Mouse (Mus musculus): Measurements from ENCODE around the gene Trim67. TPM values are rescaled to one million over a fixed set of nuclear protein-coding genes. Genes with fewer than 3 reads are reported as not detected.

Gene Trim67
- total RNA-seq, 2 experiments from 2014 or later: 1.2 to 1.7 TPM

DNA sequence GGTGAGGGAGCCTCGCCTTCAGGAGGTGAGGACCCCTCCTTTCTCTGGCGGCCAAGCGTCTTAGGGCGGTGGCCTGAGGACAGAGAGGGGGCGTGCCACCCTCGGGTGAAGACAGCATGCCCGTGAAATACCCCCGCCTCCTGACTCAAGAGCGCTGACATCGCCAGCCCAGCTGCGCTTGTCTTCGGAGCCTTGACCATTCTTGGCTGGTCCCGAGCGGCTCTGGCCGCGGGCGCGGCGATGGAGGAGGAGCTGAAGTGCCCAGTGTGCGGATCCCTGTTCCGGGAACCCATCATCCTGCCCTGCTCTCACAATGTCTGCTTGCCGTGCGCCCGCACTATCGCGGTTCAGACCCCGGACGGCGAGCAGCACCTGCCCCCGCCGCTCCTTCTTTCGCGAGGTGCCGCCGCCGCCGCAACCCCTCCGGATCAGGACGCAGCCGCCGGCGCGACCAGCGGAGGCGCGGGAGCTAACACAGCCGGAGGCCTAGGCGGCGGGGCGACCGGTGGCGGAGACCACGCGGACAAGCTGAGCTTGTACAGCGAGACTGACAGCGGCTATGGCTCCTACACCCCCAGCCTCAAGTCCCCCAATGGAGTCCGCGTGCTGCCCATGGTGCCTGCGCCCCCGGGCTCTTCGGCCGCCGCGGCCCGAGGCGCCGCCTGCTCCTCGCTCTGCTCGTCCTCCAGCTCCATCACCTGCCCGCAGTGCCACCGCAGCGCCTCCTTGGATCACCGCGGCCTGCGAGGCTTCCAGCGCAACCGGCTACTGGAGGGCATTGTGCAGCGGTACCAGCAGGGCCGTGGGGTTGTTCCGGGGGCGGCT lies 981 bp downstream of the Trim67 start:
- peak in 1 of 2 experiments; percentile 3 for DNase-seq (ENCODE audit: low spot score in 2 of 2)

- peak; percentile 57 to 65 for DNase-seq (ENCODE audit: low spot score in 2 of 2)
Measured at GRCm38 (mm10) chr8:124794486-124794780, 1.5 kb downstream of the Trim67 start.

DNA sequence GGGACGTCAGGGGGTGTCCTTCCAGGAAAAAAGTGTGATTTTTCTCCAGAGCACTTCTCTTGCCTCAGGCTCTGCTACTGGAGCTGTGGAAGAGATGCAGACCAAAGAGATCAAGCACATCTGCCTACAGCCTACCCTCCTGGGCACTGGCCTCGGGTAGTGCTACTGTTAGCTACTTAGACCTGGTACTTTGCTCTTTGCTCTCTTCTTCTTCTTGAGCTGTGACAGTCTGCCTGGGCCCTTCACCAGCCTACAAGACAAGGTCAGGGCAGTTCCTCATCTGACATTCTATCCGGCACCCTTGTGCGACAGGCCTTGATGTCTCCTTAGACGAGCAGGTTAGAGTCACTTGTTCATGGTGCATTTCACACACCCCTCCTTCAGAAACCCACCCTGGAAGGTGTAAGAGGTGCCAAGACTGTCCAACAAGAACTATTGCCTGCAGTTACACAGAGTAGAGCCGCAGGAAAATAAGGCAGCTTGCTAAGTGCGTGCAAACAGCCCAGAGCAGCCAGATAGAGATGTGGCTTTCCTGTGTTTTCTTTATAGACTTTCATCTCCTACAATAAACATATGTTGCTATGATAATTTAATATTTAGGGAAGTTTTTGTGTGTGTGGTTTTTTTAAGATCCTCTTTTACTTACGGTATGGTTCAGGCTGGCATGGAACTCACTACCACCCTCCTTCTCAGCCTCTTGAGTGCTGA lies 3.0 kb downstream of the Trim67 start:
- no peak for DNase-seq (ENCODE audit: low spot score in 2 of 2)

- DNase-seq (ENCODE audit: low spot score in 2 of 2): no peak
Measured at GRCm38 (mm10) chr8:124800542-124800941, 7.7 kb downstream of the Trim67 start.

GRCm38 (mm10) chr8:124803824-124804702 lies 11.2 kb downstream of the Trim67 start:
- DNase-seq (ENCODE audit: low spot score in 2 of 2): no peak

DNA sequence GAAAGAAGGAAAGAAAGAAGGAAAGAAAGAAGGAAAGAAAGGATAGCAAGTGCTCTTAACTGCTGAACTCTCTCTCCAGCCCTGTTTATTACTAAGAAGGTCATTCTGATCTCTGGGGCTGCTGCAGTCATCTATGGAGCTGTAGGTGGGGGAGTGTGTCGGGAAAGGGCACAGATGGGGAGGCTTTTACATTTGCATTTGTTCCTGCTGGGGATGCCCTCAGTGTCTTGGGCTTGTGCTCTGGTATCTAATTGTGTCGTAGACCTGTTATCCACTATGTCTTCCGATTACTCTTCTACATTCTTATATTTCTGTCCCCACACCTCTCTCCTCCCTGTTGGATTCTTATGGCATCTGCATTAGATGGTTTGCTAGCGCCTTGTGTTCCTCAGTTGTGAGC lies 13.1 kb downstream of the Trim67 start:
- no peak for DNase-seq (ENCODE audit: low spot score in 2 of 2)

DNA sequence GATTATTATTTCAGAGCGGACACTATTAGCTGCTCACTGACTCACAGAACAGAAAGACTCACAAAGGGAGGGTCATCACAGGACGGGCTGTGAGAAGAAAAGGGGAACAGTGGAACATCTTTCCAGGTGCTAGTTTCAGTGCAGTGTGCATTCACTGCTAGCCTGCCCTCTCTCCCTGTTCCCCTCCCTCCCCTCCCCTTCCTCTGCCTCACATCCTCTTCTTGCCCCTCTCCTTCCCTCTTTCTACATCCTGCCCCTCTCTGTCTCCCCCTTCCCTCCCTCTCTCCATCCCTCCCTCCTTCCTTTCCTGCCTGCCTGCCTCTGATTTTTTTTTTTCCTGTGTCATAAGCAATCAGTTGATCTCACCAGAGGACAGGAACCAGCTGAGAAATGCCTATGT lies 16.5 kb downstream of the Trim67 start:
- DNase-seq (ENCODE audit: low spot score in 2 of 2): no peak

GRCm38 (mm10) chr8:124810056-124810610 lies 17.2 kb downstream of the Trim67 start:
- no peak for DNase-seq (ENCODE audit: low spot score in 2 of 2)

GRCm38 (mm10) chr8:124810689-124811394 lies 17.9 kb downstream of the Trim67 start:
- DNase-seq (ENCODE audit: low spot score in 2 of 2): no peak

GRCm38 (mm10) chr8:124813326-124813725 lies 20.4 kb downstream of the Trim67 start:
- DNase-seq (ENCODE audit: low spot score in 2 of 2): no peak

- no peak for DNase-seq (ENCODE audit: low spot score in 2 of 2)
Measured at GRCm38 (mm10) chr8:124815870-124816269, 23.0 kb downstream of the Trim67 start.

- DNase-seq (ENCODE audit: low spot score in 2 of 2): no peak
Measured at GRCm38 (mm10) chr8:124816866-124817265, 24.0 kb downstream of the Trim67 start.

- no peak for DNase-seq (ENCODE audit: low spot score in 2 of 2)
Measured at GRCm38 (mm10) chr8:124817361-124817760, 24.5 kb downstream of the Trim67 start.

DNA sequence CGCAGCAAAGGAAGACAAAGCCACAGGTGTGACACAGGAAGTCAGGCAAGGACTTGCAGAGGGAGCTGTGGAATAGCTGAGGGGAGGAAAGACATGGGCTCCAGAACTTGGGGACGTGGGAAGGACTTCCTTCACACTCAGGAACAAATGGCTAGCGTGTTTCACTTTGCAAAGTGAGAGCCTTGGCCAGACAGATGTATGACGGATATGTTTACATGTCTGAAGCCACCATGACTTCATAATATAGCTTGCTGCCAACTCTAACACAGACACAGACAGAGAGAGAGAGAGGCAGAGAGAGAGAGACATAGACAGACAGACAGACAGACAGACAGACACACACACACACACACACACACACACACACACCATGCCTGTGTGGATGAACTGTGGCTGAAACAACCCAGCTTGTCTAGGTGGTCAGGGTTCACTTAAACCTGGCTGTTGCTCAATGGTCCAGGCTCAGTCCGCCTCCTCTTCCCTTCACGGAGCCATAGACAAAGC lies 26.8 kb downstream of the Trim67 start:
- DNase-seq (ENCODE audit: low spot score in 2 of 2): no peak

GRCm38 (mm10) chr8:124820125-124820524 lies 27.2 kb downstream of the Trim67 start:
- no peak for DNase-seq (ENCODE audit: low spot score in 2 of 2)

DNA sequence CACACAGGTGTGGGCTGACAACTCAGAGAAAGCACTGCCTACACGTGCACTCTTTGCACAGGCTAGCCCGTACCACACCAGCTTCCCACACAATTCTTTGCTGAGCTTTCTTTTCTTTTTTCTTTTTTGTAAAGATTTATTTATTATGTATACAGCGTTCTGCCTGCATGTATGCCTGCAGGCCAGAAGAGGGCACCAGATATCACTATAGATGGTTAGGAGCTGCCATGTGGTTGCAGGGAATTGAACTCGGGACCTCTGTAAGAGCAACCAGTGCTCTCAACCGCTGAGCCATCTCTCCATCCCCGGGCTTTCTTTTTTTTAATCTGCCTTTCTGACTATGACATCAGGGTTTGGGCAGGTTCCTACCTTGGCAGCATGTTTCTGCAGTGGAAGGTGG lies 30.6 kb downstream of the Trim67 start:
- DNase-seq (ENCODE audit: low spot score in 2 of 2): no peak

GRCm38 (mm10) chr8:124826658-124827057 lies 33.8 kb downstream of the Trim67 start:
- peak in 1 of 2 experiments; percentile 19 for DNase-seq (ENCODE audit: low spot score in 2 of 2)

GRCm38 (mm10) chr8:124827387-124827786 lies 34.5 kb downstream of the Trim67 start:
- DNase-seq (ENCODE audit: low spot score in 2 of 2): peak; percentile 19 to 59

DNA sequence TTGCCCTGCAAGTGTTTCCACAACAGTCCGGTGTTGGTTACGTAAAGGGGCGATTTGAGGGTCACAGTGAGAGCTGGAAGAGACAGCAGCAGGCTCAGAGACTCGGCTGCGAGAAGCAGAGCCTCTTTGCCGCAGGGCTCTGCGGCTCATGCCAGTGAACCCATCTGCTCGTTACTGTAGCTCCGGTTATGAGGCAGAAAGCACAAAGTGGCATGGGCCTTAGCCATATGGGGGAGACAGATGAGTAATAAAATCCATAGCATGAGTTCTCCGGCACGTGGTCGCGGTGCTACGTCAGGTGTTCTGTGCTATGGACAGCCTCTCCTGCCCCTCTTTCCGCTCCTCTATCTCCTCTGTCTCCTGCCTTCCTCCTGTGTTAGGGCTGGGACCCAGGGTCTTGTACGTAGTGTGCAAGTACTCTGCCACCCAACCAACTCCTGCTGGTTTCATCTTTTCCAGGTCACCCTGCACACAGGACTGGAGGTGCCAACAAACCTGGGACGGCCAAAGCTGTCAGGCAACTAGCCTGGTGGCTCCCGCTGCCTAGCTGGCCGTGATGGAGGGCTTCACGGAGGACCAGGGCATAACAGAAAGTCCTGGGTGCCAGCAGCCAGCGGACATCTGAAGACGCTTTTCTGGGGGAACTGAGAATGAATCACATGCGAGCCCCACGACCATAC lies 35.8 kb downstream of the Trim67 start:
- peak; percentile 18 to 62 for DNase-seq (ENCODE audit: low spot score in 2 of 2)

- DNase-seq (ENCODE audit: low spot score in 2 of 2): no peak
Measured at GRCm38 (mm10) chr8:124830050-124830449, 37.2 kb downstream of the Trim67 start.

Data from layer of hippocampus, adult 18-20 months (tissue).